Mouse (Mus musculus) brown adipose tissue, adult 24 weeks (tissue): Measurements from ENCODE around the gene Prss54. TPM values are rescaled to one million over a fixed set of nuclear protein-coding genes. Genes with fewer than 3 reads are reported as not detected.

Source experiments
- H3K27ac ChIP-seq: fragments of 200-500 bp; replicated peaks from 2 replicates; pipeline ENCODE4 v1.5.1; 2012; ENCODE audit warnings: low read depth, mild to moderate bottlenecking, low read length
- H3K4me1 ChIP-seq: fragments of 200-500 bp; 2 replicates; pipeline ENCODE4 v1.6.1; 2012; ENCODE audit warnings: low read length, mixed read lengths; ENCODE audit not compliant: control insufficient read depth, insufficient read depth, insufficient read length
- H3K4me3 ChIP-seq: fragments of 200-500 bp; 2 replicates; pipeline ENCODE4 v1.5.1; 2012; ENCODE audit warnings: low read depth, mild to moderate bottlenecking, low read length, moderate library complexity; ENCODE audit not compliant: insufficient read depth
- polyA plus RNA-seq: library from polyadenylated mRNA; stranded (reverse); fragments of >200 nt; gene quantifications from 2 replicates; pipeline ENCODE4 v1.2.4, GENCODE M21; 2012; ENCODE audit not compliant: missing spikeins, insufficient read depth, insufficient read length

The Prss54 gene
- polyA plus RNA-seq, 1 experiment = not detected

DNA sequence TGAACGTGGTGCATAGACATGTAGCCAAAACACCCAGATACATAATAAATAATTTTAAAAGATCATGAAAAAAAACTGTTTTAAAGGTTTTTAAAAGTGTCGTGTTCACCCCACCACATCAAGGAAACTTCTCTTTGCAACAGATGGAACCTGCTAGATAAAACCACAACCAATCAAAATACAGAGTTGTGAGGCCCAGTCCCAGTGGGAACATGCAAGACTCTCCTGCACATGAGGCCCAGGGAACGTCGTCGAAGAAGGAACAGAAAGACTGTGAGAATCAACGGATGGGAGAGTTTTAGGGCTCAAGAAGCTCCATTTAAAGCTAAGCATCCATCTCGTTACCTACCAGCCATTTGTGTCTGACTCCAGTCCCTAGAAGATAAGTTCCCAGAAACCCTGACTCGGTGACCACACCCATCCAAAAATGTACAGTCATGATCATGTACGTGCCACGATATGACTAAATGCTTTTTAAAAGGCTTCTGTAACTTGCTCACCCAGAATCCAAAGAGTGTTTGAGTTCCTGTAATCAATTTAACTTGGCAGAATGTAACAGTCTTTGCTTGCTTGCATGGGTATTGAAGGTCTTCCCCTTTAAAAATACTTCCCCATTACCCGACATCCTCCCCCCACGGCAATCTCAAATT is 16.1 kb upstream of the Prss54 start:
- Histone ChIP-seq H3K4me3 (no peak overlapping the region), H3K27ac (no peak overlapping the region), H3K4me1 (no peaks in the 10 kb centered on the region)

DNA sequence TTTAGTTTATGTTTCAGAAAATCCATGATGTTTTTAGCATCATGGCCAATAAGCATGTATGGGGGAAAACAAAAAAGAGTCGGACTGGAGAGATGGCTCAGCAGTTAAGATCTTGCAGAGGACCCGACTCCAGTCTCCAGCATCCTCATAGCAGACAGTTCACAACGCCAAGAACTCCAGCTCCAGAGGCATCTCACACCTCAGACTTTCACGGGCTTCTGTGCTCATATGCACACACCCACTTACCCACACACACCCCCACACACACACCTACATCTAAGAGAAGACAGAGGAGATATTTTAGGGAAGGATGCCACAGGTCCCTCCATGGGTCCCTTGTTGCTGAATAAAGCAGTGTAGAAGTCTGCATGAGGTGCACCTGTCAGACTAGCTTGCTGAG is 14.4 kb upstream of the Prss54 start:
- no peak overlapping the region for H3K4me3 ChIP-seq
- H3K27ac ChIP-seq = no peak overlapping the region
- H3K4me1 ChIP-seq = no peaks in the 10 kb centered on the region

DNA sequence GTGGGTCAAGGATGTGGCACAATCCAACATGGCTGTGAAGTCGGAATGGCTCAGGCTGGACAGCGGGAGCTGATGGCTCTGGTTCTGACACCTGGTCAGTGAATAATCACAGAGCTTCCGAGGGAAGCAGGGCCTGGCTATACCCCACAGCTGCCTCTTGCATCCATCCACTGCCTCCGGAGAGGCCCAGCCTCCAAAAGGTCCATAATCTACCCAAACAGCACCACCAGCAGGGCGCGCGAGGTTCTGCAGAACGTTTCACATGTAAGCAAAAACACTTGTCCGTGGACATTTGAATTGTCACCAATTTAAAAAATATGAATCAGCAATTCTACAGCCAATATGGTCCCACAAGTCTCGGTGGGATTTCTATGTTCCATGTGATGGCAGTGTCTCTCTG is 13.1 kb upstream of the Prss54 start:
- no peak overlapping the region for H3K4me3 ChIP-seq
- no peaks in the 10 kb centered on the region for H3K4me1 ChIP-seq
- H3K27ac ChIP-seq = no peak overlapping the region

- no peak overlapping the region for H3K4me3 ChIP-seq
- H3K27ac ChIP-seq = no peak overlapping the region
- H3K4me1 ChIP-seq = no peaks in the 10 kb centered on the region
These were observed 11.2 kb upstream of the Prss54 start for GRCm38 (mm10) chr8:95587339-95587738.

DNA sequence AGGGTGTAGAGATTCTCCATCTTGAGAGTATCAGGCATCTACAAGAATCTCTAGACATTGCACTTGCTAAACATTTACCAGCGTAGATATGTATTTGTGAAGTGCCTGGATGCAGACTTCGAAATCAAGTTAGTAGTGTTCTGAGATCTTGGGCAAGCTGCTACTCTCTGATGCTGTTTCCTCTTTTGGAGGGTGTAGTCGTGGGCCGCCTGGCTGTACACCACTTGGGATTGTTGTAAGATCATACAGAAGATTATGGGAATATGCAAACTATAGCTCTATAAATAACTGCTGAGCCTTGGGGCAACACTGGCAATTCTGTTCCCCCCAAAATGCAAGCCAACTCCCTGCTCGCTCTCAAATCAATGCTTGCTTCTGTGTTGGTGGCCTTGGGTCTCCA is 3.0 kb downstream of the Prss54 start:
- H3K27ac ChIP-seq = no peak overlapping the region
- H3K4me3 ChIP-seq = no peak overlapping the region
- H3K4me1 ChIP-seq = no peaks in the 10 kb centered on the region; the same call in 1 of the 2 replicates

DNA sequence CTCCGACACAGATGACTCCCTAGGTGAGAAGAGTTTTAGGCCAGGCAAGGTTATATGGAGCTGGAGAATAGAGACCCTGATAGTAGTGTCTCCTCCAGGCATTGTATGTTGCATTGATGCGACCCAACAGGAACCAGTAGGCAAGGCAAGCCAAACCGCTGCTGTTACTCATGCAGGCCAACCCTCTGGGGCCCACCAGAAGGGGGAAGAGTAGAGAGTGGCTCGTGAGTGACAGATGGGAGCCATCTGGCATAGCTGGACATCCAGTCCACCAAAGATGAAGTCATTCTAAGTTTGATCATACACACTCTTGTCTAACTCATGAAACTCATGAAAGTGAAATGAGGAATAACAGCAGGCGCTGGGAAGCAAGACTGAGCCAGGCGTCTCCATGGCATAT is 9.3 kb downstream of the Prss54 start:
- H3K27ac ChIP-seq = no peak overlapping the region
- H3K4me3 ChIP-seq = no peak overlapping the region
- H3K4me1 ChIP-seq = no peaks in the 10 kb centered on the region

GRCm38 (mm10) chr8:95566217-95566616 is 9.9 kb downstream of the Prss54 start:
- Histone ChIP-seq H3K4me1 (no peaks in the 10 kb centered on the region), H3K27ac (no peak overlapping the region), H3K4me3 (no peak overlapping the region)

GRCm38 (mm10) chr8:95555963-95556362 is 20.2 kb downstream of the Prss54 start:
- Histone ChIP-seq H3K27ac (no peak overlapping the region), H3K4me3 (no peak overlapping the region)

GRCm38 (mm10) chr8:95551577-95551976 is 24.6 kb downstream of the Prss54 start:
- Histone ChIP-seq H3K4me1 (no peaks in the 10 kb centered on the region), H3K27ac (no peak overlapping the region), H3K4me3 (no peak overlapping the region)

More at GRCm38 (mm10) chr8:95555963-95556362, 20.2 kb downstream of the Prss54 start:
- H3K4me1 ChIP-seq = no peaks in the 10 kb centered on the region

DNA sequence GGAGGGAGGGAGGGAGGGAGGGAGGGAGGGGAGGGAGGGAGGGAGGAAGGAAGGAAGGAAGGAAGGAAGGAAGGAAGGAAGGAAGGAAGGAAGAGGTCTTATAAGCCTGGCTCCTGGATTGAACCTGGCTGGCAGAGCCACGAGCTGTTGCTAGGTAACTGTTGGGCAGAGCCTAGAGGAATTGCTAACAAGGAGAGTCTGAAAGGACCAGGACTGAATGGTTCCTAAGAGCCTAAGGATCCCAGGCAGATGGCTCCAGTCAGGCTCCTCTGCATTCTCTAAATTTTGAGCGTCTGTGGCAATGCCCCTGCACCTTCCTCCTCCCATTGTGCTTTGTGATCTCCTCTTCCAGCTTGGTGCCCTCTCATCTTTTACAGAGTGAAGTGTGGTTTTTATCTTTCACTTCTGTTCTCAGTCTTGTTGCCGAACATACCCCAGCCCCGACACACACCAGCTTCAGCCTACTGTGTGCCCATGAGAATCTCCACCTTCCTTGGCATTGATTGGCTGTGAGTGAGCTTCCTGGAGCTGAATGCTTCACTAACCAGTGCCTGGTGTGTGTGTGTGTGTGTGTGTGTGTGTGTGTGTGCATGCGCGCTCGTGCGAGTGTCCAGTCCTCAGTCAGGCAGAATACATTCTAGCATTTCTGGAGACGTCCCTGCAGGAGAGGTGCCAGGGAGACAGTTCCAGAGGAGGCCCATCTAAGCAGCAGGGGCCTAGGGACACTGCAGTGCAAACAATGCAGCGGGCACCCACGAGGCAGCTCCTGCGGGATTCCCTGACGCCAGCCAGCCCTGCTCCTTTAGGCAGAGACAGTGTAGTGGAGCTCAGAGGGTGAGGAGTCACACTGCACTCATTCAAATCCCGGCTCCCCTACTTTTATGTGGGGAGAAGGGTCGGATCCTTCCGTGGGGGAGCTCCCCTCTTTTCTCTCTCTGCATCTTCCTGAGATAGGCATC is 26.0 kb downstream of the Prss54 start:
- H3K4me3 ChIP-seq = no peak overlapping the region
- H3K4me1 ChIP-seq = no peaks in the 10 kb centered on the region
- no peak overlapping the region for H3K27ac ChIP-seq

DNA sequence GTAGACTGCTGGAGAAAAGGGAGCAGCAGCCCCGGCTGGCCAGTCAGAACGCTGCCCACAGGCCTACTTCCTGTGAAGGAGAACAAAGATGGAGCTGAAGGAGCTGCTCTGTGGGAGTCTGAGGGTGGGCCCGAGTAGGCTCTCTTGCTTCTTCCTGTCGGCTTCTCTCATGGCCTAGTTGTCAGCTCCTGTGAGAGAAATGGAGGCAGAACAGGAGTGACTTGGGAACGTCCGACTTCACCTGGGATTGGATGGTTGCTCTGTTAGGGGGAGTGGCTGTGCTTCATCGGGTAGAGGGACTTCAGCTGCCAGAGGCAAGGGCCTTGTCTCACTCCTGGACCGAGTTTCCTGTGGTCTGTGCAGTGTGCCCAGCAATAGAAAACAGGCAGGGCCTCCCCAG is 28.2 kb downstream of the Prss54 start:
- Histone ChIP-seq H3K27ac (no peak overlapping the region), H3K4me3 (no peak overlapping the region), H3K4me1 (no peaks in the 10 kb centered on the region)

DNA sequence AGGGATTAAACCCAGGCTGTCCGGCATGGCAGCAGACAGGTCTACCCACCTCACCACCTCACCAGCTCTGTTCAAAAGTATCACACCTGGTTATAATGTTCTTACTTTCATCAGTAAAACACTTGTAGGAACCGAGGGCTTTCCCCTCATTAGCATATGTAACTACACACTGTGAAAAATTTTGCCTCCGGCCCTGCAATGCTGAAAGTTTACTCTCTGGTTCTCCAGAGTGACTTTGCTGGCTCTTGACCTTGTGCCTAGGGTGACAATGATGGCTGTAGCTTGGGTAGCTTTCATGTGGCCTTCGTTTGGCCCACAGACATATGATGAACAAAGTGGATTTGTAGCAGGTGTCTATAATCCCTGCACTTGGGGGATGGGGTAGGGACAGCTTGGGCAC is 29.2 kb downstream of the Prss54 start:
- H3K4me3 ChIP-seq = no peak overlapping the region

DNA sequence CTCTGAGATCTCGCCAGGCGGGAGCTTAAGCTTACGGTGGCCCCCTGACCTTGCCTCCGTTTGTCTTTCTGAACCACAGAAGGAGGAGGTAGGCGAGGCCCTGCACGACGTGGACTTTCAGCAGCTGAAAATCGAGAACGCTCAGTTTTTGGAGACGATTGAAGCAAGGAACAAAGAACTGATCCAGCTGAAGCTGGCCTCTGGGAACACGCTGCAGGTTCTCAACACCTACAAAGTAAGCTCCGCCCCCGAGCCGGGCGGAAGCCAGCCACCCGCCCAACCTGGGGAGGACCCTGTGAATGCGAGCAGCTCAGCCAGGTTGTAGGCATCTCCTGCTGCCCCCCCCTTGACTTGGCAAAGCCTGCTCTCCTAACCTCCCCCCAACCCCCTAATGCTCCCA is 30.3 kb downstream of the Prss54 start:
- Histone ChIP-seq H3K27ac (no peak overlapping the region), H3K4me1 (no peaks in the 10 kb centered on the region), H3K4me3 (no peak overlapping the region)

More for the DNA sequence above, 29.2 kb downstream of the Prss54 start:
- H3K27ac ChIP-seq = no peak overlapping the region
- H3K4me1 ChIP-seq = no peaks in the 10 kb centered on the region

GRCm38 (mm10) chr8:95543065-95543464 is 33.1 kb downstream of the Prss54 start:
- no peak overlapping the region for H3K4me3 ChIP-seq
- H3K4me1 ChIP-seq = no peaks in the 10 kb centered on the region
- H3K27ac ChIP-seq = no peak overlapping the region

- Histone ChIP-seq H3K4me1 (no peaks in the 10 kb centered on the region), H3K27ac (no peak overlapping the region), H3K4me3 (no peak overlapping the region)
These were observed 33.9 kb downstream of the Prss54 start for GRCm38 (mm10) chr8:95542191-95542590.

GRCm38 (mm10) chr8:95539487-95539886 is 36.7 kb downstream of the Prss54 start:
- Histone ChIP-seq H3K4me3 (no peak overlapping the region), H3K4me1 (no peaks in the 10 kb centered on the region), H3K27ac (no peak overlapping the region)
